Mouse (Mus musculus) ovary, postnatal 36 days (tissue): Measurements from ENCODE around the gene Zfpm1.

Source experiments
- DNase-seq: peaks from one replicate; pipeline ENCODE4 v3.0.0; 2022; ENCODE audit warnings: low spot score, mixed read lengths

Gene Zfpm1

DNA sequence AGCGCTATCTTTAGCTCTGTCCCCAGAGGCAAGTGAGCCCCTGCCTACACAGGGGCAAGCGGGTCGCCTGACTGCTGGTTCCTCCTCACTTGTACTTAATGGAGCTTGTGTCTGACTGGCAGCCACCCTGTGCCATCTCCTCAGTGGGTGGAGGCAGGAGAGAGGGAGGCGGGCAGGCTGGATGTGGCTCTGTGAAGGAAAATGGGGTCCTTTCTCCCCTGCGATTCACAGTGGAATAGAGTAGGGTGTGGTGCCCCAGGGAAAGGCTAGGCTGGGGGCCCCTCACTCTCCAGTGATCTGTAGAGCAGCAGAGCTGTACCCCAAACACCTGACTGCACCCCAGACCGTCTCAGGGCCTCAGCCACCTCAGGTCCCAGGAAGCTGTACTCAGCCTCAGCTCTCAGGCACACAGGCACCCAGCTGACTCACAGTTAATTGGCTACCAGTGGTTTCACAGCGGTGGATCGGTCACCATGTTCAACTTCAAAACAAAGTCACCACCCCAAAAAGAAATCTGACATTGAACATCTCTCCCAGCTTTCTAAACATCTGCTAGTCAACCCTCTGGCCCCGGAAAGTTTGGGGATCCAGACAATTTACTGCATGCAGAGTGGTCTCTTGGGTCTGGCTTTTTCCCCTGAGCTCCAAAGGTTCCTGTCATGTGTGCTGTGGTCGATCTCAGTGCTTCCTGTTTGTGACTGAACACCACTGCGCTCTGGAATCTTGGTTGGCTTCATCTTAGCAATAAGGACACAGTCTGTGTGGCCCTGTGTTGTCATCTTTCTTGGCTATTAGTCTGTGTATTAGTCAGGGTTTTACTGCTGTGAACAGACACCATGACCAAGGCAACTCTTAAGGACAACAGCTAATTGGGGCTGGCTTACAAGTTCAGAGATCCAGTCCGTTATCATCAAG is 63.5 kb downstream of the Zfpm1 start:
- no peak for DNase-seq

DNA sequence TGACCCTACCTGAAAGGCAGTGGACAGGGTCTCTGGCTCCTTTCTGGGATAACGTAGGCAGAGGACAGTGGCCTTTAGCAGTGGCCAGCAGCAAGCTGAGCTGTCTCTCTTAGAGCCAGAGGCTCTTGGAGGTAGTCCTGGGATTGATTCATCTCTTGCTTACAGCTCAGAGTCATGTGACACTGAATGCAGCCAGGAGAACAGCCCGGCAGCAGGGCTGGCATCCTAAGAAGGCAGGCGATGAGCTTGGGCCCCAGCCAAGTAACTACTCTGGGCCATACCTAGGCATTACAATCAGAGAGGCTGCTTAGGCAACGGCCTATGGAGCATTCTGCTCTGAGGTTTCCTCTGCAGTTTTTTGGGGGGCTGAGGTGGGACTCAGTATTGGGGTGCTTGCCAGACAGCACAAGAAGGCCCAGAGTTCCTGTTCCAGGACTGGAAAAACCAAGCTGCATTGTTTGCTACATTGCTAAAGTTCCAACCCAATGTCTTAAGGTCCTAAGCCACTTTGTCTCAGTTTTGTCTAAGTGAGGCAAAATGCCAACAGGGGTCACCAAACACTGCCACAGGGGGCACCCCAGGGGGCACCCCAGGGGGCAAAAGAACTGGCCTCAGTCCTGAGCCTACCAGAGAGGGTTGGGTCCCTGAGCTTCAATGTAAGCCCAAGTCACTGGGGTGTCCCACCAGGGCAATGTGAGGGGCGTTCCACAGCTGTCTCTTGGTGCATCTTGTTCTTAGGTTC is 66.0 kb downstream of the Zfpm1 start:
- DNase-seq, result no peak

DNA sequence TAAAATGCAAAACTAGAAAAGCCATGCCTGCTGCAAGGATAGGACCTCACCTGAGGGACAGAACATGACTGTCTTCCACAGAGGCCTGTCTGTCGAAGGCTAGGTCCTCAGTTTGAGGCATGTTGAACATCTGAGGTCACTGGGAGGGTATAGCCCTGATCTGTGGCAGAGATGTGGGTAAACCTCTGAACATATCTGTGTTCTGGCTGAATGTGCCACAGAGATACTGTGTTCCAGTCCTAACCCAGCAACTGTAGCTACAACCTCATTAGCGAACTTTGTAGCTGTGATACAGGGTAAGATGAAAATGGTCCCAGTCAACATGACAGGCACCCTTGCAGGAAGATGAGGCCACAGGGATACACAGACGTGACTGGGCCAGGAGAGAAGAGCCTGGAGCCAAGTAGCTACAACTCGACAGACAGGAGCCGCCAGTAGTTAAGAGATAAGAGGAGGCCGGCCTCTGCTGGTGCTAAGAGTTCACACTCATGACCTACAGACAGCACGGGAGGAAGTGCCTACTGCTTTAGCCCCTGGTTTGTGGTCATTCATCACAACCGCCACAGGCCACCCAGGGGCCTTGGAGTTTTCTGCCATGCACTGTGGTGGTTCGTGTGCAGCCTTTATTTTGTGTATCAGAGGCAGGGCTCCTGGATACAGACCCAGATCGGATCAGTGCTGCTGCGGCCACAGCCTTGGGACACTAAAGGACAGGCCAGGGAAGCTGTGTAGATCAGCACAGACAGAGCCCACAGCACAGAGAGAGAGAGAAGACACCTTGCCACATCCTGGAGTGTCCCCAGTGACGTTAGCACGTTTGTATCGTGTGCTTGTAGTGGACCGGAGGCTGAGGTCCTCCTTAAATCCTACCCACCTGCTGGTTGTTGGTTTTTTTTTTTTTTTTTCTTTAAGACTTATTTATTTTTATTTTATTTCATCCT is 67.7 kb downstream of the Zfpm1 start:
- no peak for DNase-seq

GRCm38 (mm10) chr8:122350309-122351089 is 68.6 kb downstream of the Zfpm1 start:
- no peak for DNase-seq

GRCm38 (mm10) chr8:122354157-122354556 is 72.2 kb downstream of the Zfpm1 start:
- DNase-seq, result no peak

DNA sequence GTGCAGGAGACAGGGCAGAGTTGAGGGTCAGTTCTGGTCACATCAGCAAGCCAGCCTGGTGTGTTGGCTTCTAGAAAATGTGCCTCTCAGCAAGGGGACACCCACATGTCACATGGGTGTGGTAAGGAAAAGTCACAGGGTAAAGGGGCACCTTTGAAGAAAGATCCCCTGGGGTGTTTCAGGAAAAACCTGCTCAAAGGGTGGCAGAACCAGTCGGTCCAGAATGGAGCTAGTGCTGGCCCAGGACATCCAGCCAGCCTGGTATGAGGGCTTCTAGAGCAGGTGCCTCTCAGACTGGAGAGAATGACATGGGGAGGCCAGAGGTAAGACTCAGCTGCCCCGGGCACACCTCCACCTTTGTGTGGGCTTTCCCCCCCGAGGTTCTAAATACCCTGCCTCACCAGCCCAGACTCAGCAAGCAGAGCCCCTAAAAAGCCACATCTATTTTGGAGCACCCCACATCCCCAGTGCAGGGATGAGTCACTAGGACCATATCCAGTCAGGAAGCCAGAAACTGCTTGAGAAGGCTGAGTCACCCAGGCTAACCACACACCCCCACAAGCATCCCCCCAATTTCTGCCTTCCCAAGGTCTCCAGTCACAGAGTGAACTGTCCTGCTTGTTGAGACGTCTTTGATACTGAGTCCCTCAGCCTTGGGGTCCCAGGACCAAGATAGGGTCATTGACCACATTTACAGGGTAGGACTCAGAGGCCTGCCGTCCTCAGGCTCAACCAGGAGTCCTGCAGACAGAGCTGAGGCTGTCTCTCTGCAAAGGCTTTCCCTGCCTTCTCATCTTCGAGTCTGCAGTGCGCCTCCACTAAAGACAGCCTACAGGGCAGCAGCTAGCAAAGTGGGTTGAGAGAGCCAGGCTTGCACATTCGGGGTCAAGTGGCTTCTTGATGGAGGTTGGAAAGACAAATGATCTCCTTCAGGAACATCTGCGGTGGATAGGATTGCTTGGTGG is 74.0 kb downstream of the Zfpm1 start:
- DNase-seq, result no peak

GRCm38 (mm10) chr8:122357202-122357601 is 75.3 kb downstream of the Zfpm1 start:
- no peak for DNase-seq

GRCm38 (mm10) chr8:122357641-122358040 is 75.7 kb downstream of the Zfpm1 start:
- no peak for DNase-seq

- DNase-seq, result no peak
Observed at GRCm38 (mm10) chr8:122359111-122359775, 77.3 kb downstream of the Zfpm1 start.

- DNase-seq, result no peak
Observed at GRCm38 (mm10) chr8:122360696-122361416, 78.9 kb downstream of the Zfpm1 start, which contains the start of gene Trhr2. Gene Trhr2 (minus strand): TSS chr8:122360746.

DNA sequence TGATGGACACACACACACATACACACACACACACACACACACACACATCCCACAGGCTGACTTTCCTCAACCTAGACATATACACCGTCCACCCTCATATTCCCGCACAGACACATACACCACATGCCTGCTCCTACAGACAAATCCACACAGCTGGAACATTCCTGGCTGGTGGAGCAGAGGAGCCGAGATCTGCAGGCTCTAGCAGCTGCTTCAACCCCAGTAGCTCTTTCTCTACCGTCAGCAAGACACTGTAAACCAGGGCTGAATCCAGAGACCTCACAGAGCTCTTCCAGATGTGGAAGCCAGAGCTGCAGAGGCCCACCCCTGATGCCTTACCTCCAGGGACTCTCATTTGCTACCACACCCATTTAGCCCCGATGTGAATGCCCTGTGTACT is 80.3 kb downstream of the Zfpm1 start:
- no peak for DNase-seq

DNA sequence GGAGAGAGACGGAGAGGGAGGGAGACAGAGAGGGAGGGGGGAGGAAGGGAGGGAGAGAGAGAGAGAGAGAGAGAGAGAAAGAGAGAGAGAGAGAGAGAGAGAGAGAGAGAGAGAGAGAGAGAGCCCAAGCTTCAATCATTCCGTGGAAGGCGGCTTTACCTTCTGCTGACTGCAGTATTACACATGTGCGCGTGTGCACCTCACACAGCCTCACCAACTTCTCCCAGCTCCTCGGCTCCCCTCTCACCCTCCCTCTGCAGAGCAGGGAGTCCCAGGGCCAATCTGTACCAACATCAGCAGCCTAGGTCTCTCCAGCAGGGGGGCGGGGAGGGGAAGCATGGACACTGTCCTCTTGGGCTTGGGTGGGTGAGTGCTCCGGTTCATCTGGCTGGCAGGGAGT is 81.0 kb downstream of the Zfpm1 start:
- no peak for DNase-seq

- DNase-seq, result no peak
Observed at GRCm38 (mm10) chr8:122368494-122368893, 86.6 kb downstream of the Zfpm1 start.

DNA sequence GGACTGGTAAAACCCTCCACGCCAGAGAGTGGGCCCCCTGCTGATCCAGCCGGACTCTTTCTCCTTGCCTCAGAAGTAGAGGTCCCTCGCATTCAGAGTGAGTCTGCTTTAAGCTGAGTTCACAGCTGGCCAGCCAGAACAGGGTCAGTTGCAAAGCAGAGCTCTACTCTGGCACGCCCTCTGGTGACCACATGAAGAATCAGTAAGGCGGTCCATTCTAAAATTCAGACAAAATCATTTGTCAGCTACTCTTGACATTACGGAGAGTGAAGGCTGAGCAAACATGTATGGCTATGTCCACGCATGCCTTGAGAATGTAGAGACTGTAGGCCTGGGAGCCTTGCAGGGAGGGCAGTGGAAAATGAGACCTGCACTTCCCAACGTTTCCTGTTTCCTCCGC is 87.7 kb downstream of the Zfpm1 start:
- peak; percentile 66 for DNase-seq

- no peak for DNase-seq
Observed at GRCm38 (mm10) chr8:122371706-122372105, 89.8 kb downstream of the Zfpm1 start.

- DNase-seq, result no peak
Observed at GRCm38 (mm10) chr8:122375320-122375719, 93.4 kb downstream of the Zfpm1 start.

DNA sequence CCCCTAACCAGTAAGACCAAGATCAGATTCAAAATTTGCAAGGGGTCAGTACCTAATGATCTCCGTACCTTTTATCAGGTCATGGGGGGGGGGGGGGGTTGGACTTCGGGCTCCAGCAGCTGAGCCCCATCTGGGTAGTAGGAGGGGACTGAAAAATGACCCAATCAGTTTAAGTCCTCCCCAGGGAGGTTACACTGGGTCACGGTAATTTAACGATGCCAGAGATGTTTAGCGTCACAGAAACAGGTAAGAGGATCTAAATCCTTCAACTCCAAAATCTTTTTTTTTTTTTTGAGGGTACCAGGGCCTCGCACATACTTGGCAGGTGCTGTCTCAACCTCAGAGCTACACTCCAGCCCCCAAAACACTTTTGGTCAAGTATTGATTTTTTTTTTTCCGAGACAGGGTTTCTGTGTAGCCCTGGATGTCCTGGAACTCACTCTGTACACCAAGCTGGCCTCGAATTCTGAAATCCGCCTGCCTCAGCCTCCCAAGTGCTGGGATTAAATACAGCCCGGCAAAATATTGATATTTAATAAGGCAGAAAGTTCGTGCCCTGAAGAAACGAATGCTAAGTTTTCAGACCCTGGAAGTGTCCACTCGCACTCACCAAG is 93.9 kb downstream of the Zfpm1 start:
- no peak for DNase-seq
